ENCODE assay signal across 8 mouse cellular contexts in the genomic region with DNA sequence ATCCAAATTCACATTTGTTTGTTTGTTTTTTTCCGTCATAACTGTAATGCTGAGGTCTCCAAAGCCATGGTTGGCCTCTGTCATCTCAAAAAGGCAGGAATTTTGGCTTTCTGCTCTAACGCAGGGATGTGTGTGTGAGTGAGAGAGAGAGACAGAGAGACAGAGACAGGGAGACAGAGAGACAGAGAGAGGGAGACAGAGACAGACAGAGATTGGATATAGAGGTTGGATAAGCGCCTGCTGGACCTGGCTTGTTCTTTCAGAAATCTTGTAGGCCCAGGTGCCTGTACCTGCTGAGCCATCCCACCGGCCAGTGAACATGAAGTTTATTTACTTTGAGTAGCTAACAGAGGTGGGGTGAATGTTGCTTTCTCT. TPM values are rescaled to one million over a fixed set of nuclear protein-coding genes. Genes with fewer than 3 reads are reported as not detected.
DNase-seq lines count a peak whose midpoint lies in the region; ATAC-seq and TF ChIP-seq lines count a peak whose summit lies in the region.

No protein-coding gene starts in this region.

- peaks cover 12% of the 10 kb centered on the region for H3K4me1 ChIP-seq in heart, embryonic 16.5 days (ENCODE audit: control insufficient read depth, insufficient read depth, low read length)
- peaks cover 10% of the 10 kb centered on the region for H3K4me1 ChIP-seq in bone marrow macrophage, adult 2 months (ENCODE audit: control insufficient read depth, insufficient read depth, low read length)
- H3K4me1 ChIP-seq in hindbrain, embryonic 15.5 days (replicated peaks), result peaks cover 18% of the 10 kb centered on the region
- H3K4me1 ChIP-seq in midbrain, embryonic 11.5 days (ENCODE audit: control insufficient read depth, insufficient read depth, low read length), result peaks cover 8% of the 10 kb centered on the region

- H3K36me3 ChIP-seq in heart, embryonic 16.5 days (ENCODE audit: control insufficient read depth, insufficient read depth), result no peaks in the 10 kb centered on the region
- 0 out of 2 replicates have a peak, but pooled peaks cover 1% of the 10 kb centered on the region for H3K36me3 ChIP-seq in hindbrain, embryonic 15.5 days
- peaks cover 1% of the 10 kb centered on the region; the same call in 1 of the 2 replicates for H3K36me3 ChIP-seq in midbrain, embryonic 11.5 days (ENCODE audit: control insufficient read depth, insufficient read depth, low read length)

- no peak overlapping the region for H3K27ac ChIP-seq in heart, embryonic 16.5 days (ENCODE audit: low read length)
- peak overlapping the region; percentile 87 for H3K27ac ChIP-seq in bone marrow macrophage, adult 2 months (ENCODE audit: insufficient read depth, low read depth, low read length)
- no peak overlapping the region for H3K27ac ChIP-seq in hindbrain, embryonic 15.5 days (replicated peaks)
- H3K27ac ChIP-seq in midbrain, embryonic 11.5 days (ENCODE audit: low read depth, low read length), result no peak overlapping the region

- no peak for TF ChIP-seq CTCF in bone marrow macrophage, adult 2 months (IDR thresholded peaks at IDR 0.05; ENCODE audit: low read depth, low read length)

- TF ChIP-seq POLR2A in bone marrow macrophage, adult 2 months (IDR thresholded peaks at IDR 0.05; ENCODE audit: borderline replicate concordance, low read depth, low read length), result no peak

- 34% methylated on average over 4 of the region's 4 CpGs for WGBS in heart, embryonic 16.5 days
- WGBS in hindbrain, embryonic 15.5 days, result 41% methylated on average over 4 of the region's 4 CpGs
- WGBS in midbrain, embryonic 11.5 days, result 33% methylated on average over 4 of the region's 4 CpGs

- H3K27me3 ChIP-seq in heart, embryonic 16.5 days (ENCODE audit: control insufficient read depth, insufficient read depth, low read length), result no peaks in the 10 kb centered on the region
- no peaks in the 10 kb centered on the region for H3K27me3 ChIP-seq in hindbrain, embryonic 15.5 days
- H3K27me3 ChIP-seq in midbrain, embryonic 11.5 days (ENCODE audit: control insufficient read depth, insufficient read depth, low read length), result no peaks in the 10 kb centered on the region

- peak overlapping the region; percentile 50 for H3K4me2 ChIP-seq in heart, embryonic 16.5 days (ENCODE audit: low read depth, low read length)
- H3K4me2 ChIP-seq in hindbrain, embryonic 15.5 days, result peak overlapping the region; percentile 38
- H3K4me2 ChIP-seq in midbrain, embryonic 11.5 days, result no peak overlapping the region

- intact Hi-C loops in heart, postnatal 36 days (cut with DNase I), result loop anchor here (5.0 kb wide), 2 partner anchors 90 to 165 kb away; a partner anchor contains a TSS

- peak overlapping the region; percentile 51 for H3K9ac ChIP-seq in heart, embryonic 16.5 days (ENCODE audit: low read length)
- no peak overlapping the region for H3K9ac ChIP-seq in hindbrain, embryonic 15.5 days
- no peak overlapping the region for H3K9ac ChIP-seq in midbrain, embryonic 11.5 days (ENCODE audit: low read length)

- H3K4me3 ChIP-seq in heart, embryonic 16.5 days (ENCODE audit: low read length), result peak overlapping the region; percentile 100
- H3K4me3 ChIP-seq in bone marrow macrophage, adult 2 months (ENCODE audit: insufficient read depth, low read length), result peak overlapping the region; percentile 51
- peak overlapping the region; percentile 85 for H3K4me3 ChIP-seq in hindbrain, embryonic 15.5 days
- H3K4me3 ChIP-seq in midbrain, embryonic 11.5 days (ENCODE audit: low read depth, low read length), result peak overlapping the region; percentile 99; the same call in 1 of the 2 replicates

- ATAC-seq in heart, embryonic 16.5 days (replicated peaks; ENCODE audit: extremely low read depth, insufficient read depth, low FRiP score), result no peak
- no peak for ATAC-seq in hindbrain, embryonic 15.5 days (ENCODE audit: low FRiP score, low read depth)
- no peak for ATAC-seq in midbrain, embryonic 11.5 days (ENCODE audit: low FRiP score)

- DNase-seq in heart, postnatal 36 days, result no peak
- DNase-seq in midbrain, embryonic 11.5 days (ENCODE audit: low spot score, missing footprints), result no peak
- no peak for DNase-seq in thymus, adult 18-20 months
- no peak for DNase-seq in B cell, adult 2 months
- no peak for DNase-seq in spleen, postnatal 36 days (ENCODE audit: low spot score in 2 of 2)

- H3K9me3 ChIP-seq in heart, embryonic 16.5 days (replicated peaks; ENCODE audit: control insufficient read depth, low read length), result no peaks in the 10 kb centered on the region
- no peaks in the 10 kb centered on the region for H3K9me3 ChIP-seq in hindbrain, embryonic 15.5 days
- no peaks in the 10 kb centered on the region for H3K9me3 ChIP-seq in midbrain, embryonic 11.5 days (ENCODE audit: control insufficient read depth, low read length)

RNA-seq across cellular contexts. Expression of a gene that starts 0.3 kb away (rescaled TPM):
- 31.5 and 32.3 TPM in 2 replicates for polyA plus RNA-seq in heart, embryonic 16.5 days (2015; fragmentation: Nextera tagmentation; extraction: Ambion mirVana)
- total RNA-seq in heart, postnatal 36 days (2021), result 10 to 100 TPM; 58.1 to 64.9 TPM
- polyA plus RNA-seq in bone marrow macrophage, adult 2 months (2012; ENCODE audit: insufficient read depth, insufficient read length, missing spikeins), result 57.3 and 73.7 TPM in 2 replicates
- polyA plus RNA-seq in hindbrain, embryonic 15.5 days (2015; fragmentation: Nextera tagmentation; extraction: Ambion mirVana), result 39.5 and 39.6 TPM in 2 replicates
- 33.4 and 34.7 TPM in 2 replicates for polyA plus RNA-seq in midbrain, embryonic 11.5 days (2014; fragmentation: Nextera tagmentation; extraction: Ambion mirVana)

RNA-seq across cellular contexts. Expression of a gene that starts 10.4 kb away (rescaled TPM):
- polyA plus RNA-seq in heart, embryonic 16.5 days (2015; fragmentation: Nextera tagmentation; extraction: Ambion mirVana), result 50.5 and 52.3 TPM in 2 replicates
- total RNA-seq in heart, postnatal 36 days (2021), result 10 to 100 TPM; 17.3 to 18.6 TPM
- 27.7 and 29.0 TPM in 2 replicates for polyA plus RNA-seq in bone marrow macrophage, adult 2 months (2012; ENCODE audit: insufficient read depth, insufficient read length, missing spikeins)
- 219 and 223 TPM in 2 replicates for polyA plus RNA-seq in hindbrain, embryonic 15.5 days (2015; fragmentation: Nextera tagmentation; extraction: Ambion mirVana)
- 97.5 and 104 TPM in 2 replicates for polyA plus RNA-seq in midbrain, embryonic 11.5 days (2014; fragmentation: Nextera tagmentation; extraction: Ambion mirVana)
